Mouse (Mus musculus) gastrocnemius, adult 18-20 months (tissue): ENCODE results near the gene Hoxd8. TPM values are rescaled to one million over a fixed set of nuclear protein-coding genes. Genes with fewer than 3 reads are reported as not detected.

Experiments
- DNase-seq: peaks from one replicate; pipeline ENCODE4 v3.0.0; 2021; ENCODE audit warnings: low spot score
- total RNA-seq, 2 experiments: library from RNA; stranded (reverse); gene quantifications; 2 replicates each; pipeline ENCODE4 v1.2.3; 2021

Gene Hoxd8
- total RNA-seq, 2 experiments from 2014 or later, result 32.2 to 40.3 TPM

DNA sequence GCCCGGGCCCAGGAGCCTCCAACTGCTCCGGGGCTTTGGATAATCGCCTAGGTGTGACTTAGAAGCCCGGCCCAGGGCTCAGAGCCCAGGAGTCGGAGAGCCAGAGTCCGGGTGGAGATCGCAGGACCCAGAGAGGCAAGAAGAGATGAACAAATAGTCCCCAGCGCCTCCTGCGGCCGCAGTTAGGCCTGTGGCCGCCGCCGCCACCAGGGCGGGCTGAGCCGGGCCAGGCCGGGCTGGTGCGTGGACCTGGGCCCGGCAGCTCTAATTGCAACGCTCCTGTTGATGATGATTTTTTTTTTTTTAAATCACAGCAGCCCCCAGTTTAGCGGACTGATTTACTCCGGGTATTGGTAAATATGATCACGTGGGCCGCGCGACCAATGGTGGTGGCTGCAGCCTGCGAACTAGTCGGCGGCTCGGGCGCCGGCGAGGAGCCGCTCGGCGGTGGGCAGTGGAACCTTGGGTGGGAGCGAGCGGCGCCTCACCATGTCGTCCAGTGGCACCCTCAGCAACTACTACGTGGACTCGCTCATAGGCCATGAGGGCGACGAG lies 6.8 kb upstream of the Hoxd8 start, which contains the start of gene Hoxd9:
Gene Hoxd9 (plus strand): TSS at position 161 of the 555 bp plus-strand sequence.
- DNase-seq, result peak; percentile 76

- DNase-seq, result peak; percentile 60
Observed at GRCm38 (mm10) chr2:74698201-74699052, 6.0 kb upstream of the Hoxd8 start.

GRCm38 (mm10) chr2:74699053-74699430 lies 5.4 kb upstream of the Hoxd8 start:
- no peak for DNase-seq

DNA sequence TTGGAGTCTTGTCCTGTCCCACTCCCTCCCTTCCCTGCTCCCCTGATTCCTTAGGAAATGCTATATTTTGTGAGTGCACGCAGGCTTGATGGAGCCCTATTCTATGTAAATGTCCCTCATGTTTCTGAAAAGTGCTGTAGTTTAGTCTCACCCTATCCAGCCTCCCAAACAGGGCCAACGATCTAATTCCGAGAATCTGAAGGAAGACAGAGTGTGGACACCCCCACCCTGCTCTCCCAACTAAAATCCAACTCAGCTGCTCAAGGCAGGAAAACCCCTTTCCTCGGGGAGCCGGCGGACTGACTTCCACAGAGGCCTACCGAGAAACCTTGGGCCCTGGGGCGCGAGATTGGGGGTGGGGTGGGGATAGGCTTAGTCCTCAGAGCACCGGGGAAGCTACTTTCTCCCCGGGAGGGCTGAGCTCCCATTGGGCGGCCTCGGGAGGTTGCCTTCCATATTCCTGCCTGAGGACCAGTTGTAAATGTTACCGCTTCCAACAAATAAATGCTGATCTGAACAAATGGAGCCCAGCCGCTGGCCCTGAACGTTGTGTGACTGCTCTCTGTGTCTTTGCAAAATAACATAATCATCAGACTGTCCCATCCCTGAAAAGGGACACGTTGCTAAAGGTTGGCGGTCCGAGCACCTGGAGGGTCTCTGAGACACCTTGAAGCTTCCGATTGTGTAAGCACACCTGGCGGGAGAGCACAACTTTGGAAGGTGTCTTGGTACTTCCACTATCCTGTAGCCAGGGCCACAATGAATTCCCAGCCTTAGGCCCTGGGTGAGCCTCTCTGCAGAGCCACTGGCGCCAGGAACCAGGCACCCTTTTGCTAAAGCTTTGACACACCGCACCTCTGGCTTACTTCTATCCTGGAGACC lies 4.5 kb upstream of the Hoxd8 start:
- no peak for DNase-seq

DNA sequence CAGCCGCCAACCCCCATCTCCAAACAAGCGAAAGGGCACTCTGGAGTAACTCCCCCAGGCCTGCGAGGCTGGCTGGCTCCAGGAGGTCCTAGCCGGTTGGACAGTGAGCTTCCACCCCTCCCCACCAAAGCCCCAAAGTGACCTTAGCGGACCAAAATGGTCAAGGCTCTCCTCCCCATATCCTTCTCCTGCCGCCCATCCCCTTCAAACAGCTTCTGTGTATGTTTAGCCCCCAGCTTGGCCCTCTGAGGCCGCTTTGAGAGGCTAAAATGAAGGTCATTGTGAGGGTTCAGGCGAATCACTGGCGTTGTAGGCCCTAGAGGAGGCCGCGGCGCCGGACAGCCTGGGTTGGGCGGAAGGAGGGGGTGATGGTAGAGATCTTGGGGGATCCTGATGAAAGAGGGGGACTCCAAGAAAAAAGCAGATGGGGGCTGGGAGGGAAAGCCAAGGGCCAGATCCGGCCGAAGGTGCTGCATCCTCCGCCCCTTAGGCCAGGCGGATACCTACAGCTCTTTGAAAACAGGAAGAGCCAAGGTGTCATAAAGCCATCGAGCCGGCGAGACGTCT lies 3.8 kb upstream of the Hoxd8 start:
- no peak for DNase-seq

DNA sequence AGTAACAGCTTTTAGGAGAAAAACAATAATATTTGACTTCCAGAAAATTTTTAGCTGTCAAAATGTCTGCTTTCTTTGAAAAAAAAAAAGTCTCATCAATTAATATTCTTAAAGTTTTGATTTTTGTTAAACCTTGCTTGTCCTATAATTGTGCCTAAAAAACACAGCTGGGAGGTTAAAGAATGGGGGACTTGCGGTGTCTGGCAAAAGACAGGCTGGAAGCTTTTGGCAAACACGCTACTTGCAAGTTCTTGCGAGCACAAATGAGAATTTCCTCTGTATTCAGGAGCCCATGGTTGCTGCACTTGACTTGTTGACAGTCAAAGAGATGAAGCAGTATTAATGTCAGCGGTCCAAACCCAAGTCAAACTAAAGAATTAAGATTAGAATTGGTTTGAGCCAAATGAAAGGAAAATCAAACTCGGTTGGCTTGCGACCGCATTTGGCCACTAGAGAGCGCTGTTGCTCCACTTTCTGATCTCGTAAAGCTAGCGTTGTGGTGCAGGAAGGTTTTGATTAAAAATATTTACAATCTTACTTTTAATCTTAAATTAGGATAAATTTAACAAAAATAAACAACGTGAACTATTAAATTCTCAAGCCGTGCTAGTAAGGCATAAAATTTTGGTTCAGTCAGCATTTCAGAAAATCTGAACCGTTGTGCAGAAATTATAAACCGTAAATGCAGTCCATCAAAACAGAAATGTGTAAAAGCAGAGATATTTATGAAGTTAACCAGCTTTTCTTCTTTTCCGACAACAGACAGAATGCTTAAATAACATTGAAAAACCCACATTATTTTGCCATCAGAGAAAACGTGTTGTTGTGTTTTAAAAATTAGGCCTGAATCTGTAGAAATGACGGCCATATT lies 2.2 kb upstream of the Hoxd8 start:
- peak; percentile 77 for DNase-seq

GRCm38 (mm10) chr2:74702820-74703219 lies 1.6 kb upstream of the Hoxd8 start:
- DNase-seq, result no peak

DNA sequence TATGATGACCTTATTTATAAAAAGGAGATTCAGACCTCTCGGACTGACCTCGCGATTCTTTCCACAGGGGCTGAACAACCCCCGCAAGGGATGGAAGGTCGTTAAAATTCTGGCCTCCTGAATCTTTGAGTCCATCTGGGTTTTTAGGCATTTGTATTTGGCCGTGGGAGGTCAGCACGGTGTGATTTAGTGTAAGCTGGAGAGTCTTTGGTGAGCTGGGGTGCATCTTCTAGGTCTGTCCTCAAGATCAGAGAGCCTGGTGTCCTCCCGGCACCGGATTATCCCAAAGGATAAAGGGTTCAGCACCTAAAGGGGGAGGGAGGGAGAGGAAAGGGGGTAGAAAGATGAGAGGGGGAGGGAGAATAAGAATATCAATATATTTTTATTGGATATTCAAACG lies 1.1 kb upstream of the Hoxd8 start:
- DNase-seq, result no peak

GRCm38 (mm10) chr2:74703720-74704392 lies 559 bp upstream of the Hoxd8 start:
- DNase-seq, result no peak

DNA sequence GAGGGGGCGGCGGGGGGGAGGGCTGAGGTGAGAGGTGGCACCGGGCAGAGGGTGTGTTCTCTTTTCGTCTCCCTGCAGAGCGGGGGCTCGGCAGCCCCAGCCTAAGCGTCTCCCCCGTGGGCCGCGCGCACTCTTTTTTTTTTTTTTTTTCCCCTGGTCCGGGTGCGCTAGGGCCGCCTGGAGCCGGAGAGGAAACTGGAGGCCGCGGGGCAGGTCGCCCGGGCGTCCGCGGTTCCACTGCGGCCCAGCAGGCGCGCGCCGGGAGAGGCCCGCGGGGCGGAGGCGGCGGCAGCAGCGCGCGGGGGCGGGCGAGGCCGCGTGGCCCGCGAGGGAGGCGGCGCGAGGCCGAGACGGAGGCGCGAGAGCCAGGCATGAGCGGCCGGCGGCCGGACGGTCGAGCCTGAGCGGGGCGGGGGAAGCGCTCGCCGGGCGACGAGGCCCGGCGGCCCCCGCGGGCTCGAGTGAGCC lies 618 bp downstream of the Hoxd8 start:
- DNase-seq, result no peak

DNA sequence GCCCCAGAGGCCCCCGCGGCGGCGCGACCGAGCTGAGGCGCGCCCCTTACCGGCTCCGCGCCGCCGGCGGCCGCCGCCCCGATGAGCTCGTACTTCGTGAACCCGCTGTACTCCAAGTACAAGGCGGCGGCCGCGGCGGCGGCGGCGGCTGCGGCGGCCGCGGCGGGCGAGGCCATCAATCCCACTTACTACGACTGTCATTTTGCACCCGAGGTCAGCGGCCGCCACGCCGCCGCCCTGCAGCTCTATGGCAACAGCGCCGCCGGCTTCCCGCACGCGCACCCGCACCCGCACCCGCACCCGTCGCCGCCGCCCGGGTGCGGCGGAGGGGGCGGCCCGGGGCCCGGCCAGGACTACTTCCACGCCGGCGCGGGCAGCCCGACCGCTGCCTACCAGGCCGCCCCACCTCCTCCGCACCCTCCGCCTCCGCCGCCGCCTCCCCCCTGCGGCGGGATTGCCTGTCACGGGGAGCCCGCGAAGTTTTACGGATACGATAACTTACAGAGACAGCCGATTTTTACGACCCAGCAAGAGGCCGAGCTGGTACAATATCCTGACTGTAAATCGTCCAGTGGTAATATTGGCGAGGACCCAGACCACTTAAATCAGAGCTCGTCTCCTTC lies 1.2 kb downstream of the Hoxd8 start:
- peak; percentile 52 for DNase-seq

DNA sequence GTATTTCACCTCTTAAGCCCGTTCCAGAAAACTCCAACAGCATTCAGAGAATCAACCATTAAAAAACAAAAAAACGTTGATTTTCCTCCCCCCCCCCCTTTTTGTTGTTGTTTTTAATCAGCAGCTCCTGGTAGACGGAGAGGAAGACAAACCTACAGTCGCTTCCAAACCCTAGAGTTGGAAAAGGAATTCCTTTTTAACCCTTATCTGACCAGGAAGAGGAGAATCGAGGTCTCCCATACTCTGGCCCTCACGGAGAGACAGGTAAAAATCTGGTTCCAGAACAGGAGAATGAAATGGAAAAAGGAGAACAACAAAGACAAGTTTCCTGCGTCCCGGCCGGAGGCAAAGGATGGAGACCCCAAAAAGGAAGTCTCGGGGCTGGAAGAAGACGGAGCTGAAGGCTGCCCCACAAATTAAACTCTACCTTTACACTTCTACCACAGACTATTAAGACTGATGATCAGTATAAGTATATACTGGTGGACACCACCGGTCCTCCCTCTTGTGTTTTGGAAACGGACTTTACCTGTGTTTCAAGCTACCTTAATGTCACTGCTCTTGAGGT lies 2.1 kb downstream of the Hoxd8 start:
- DNase-seq, result no peak

- DNase-seq, result no peak
Observed at GRCm38 (mm10) chr2:74707599-74707998, 3.2 kb downstream of the Hoxd8 start.

GRCm38 (mm10) chr2:74708676-74709075 lies 4.3 kb downstream of the Hoxd8 start:
- no peak for DNase-seq

GRCm38 (mm10) chr2:74709465-74710419 lies 5.3 kb downstream of the Hoxd8 start:
- DNase-seq, result no peak

GRCm38 (mm10) chr2:74710929-74711543 lies 6.6 kb downstream of the Hoxd8 start:
- no peak for DNase-seq
